Mouse (Mus musculus) adrenal gland, postnatal 14 days (tissue): Measurements from ENCODE around the gene Tsnaxip1. TPM values are rescaled to one million over a fixed set of nuclear protein-coding genes. Genes with fewer than 3 reads are reported as not detected.
A peak's percentile ranks its signal among the peaks of the same experiment; 100 is the strongest.

Experiments
- DNase-seq: peaks from one replicate; pipeline ENCODE4 v3.0.0; 2021; ENCODE audit warnings: mixed read lengths
- long read RNA-seq, 2 experiments: library from polyadenylated mRNA; stranded (forward); transcript quantifications; one replicate each; pipeline ENCODE4 v2.0.0; 2021
- total RNA-seq: library from RNA; stranded (reverse); gene quantifications from 2 replicates; pipeline ENCODE4 v1.2.3, GENCODE M21; 2021

Tsnaxip1 gene
- total RNA-seq = not detected in 2 replicates
- long read RNA-seq, experiment 1 = 0 reads
- long read RNA-seq, experiment 2 = 0 reads

DNA sequence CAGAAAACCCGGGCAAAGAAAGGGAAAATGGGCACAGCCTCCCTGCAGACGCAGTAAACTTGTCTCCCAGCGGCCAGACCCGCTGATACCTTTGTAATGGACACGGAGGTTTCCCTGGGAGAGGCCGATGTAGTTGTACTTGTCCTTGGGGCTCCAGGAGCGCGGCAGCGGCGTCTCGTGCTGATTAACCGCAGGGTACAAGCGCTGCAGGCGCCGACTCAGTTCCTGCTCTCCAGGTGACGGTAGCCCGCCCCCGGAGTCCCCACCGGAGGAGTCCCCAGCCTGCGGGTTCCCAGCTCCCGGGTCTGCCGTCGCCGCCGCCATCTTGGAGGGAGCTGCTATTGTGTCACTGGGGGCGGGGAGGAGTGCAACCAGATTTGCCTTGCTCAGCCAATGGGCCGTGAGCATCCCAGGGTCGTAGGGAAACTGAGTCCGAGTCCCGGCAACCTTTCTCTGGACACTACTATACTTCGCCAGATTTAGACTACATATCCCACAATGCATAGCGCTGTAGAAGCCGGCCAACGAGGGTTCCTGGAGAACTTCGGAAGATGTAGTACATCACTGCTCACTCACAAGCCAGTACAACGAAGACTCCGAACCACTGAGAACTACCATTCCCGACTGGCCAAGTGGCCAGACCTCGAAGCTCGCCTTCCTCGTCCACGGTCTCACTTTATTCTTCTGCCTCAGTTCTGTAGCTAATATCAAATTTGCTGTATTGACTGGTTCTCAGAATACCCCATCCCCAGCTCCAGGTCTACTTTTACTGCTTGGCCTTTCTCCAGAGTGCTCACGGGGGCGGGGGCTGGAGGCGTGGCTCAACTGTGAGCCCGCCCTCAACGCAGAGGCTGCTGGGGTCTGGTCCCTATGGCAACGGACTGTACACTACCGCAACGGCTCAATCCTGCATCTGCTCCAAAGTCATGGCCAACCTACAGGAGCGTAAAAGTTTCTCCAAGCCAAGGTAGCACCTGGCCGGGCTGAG is at the start of gene Tsnaxip1, which contains the start of gene Ranbp10:
Tsnaxip1 (plus strand) TSS at position 871 of the 988 bp plus-strand sequence.
Ranbp10 (minus strand) TSS at position 490 of the 988 bp plus-strand sequence.
- DNase-seq = peak; percentile 97

DNA sequence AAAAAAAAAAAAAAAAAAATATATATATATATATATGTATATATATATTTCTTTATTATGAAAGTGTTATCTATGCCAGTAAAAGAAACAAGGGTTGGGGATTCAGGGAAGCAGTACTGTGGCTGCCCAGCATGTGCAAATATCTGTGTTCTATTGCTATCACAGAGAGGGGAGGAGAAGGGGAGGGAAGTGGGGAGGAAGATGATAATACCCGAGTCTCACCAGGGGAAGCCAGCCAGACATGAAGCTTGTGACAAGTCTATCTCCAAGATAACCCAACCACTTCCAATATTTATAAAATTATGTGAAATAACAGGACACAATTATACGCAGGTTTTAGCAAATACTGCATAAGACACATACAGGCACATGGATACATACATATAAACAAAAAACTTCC is 49.7 kb upstream of the Tsnaxip1 start:
- no peak for DNase-seq

DNA sequence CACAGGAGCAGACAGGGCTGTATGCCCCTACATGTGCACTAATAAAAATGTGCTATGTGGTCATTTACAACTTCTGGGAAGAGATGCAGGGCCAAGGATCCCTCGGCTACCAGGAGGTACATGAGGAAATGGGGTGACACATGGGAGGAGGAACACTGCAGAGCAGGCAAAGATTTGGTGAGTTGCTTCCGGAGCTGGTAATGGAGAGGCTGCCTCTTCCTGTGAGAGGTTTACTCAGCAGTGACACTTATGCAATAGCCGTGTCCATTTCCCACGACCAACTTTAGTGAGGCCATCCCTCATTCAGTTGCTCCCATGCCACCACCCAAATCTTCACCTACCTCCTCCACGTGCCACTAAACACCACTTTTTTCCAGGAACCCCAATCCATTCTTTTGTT is 47.2 kb upstream of the Tsnaxip1 start:
- DNase-seq = no peak

DNA sequence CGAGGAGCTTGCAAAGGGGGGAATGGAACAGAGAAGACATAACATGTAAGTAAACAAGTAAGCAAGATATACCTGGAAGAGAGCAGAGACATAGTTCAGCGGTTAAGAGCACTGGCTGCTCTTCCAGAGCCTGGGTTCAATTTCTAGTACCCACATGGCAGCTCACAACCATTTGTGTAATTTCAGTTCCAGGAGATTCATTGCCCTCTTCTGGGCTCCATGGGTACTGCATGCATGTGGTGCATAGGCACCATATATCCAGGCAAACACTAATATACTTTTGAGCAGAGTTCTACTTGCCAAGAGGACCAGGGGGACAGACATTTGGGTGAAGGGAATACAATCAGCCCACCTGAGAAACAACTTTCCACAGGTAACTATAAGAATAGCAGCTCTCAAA is 39.3 kb upstream of the Tsnaxip1 start:
- DNase-seq = peak; percentile 69

DNA sequence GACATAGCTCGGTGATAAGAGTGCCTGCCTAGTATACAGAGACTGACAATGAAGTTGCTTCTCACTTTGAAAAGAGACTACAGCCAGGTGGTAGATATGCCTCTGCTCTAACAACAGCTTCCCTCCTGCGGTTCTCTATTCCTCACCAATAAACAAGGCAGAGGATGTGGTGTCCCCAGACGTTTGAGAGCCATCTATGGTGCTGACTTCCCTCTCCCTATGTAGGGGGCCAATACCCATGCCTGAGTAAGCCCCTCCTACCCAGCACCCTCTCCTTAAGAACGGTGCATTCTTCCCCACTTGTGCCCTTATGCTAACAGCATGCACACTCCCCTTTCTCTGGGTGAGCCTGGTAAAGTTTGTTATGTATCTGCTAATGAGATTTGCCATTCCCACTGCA is 38.6 kb upstream of the Tsnaxip1 start:
- no peak for DNase-seq

DNA sequence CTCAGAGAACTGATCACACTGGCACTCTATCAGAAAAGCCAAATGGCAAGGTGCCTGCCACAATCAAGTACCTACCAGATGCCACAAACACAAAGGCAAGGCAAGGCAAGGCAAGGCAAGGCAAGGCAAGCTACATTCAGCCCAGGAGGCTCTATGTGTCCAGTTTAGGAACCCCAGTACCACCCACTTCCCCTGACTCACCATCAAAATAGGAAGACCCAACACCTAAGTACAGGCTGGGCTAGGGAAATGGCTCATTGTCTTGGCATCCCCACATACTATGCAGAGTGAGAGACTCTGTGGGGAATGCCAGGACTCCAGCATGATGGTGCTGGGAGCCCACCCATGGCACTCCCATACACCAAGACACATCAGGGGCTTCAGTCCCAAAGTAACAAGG is 37.9 kb upstream of the Tsnaxip1 start:
- no peak for DNase-seq

DNA sequence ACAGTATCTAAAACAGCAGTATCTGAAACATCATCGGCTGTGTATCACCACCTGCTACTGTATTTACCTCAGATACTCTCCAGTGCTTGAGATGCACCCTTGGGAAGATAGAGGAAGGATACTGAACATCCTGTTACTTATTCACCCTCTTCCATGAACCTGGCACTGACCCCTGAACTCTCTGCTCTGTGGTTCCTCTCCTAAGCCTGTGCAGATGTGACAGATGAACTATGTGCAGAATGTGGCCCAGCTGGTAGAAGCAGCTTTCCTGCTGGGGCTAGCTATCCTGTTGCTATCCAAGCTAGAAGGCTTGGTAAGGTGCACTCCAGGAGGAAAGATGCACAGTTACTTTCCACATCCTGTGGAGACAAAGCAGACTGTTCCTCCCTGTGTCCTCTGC is 34.2 kb upstream of the Tsnaxip1 start:
- no peak for DNase-seq

DNA sequence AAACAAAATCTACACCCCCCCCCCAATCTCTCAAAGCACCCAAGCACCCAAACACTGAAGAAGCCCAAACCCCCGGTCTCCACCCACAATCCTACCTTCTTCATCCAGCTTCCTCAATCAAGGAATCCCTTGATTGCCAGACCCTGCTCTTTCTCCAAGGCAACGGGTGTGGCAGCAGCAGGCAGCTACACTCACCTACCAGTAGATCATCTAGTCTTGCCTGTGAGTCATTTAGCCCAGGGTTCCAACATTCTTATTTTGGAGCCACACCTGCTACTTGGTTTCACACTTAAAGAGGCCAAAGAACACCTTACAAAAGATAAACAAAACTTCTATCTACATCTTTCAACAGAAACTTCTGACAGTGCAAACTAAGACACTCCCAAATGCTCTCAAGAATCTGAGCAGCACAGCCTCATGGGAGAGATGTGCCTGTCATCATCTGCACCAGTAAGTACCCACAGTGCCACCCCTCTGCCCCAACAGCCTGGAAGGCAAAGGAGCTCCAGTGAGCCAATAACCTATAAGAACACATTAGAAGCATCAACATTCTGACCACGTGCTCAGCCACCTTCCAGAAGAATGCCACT is 33.4 kb upstream of the Tsnaxip1 start:
- no peak for DNase-seq

DNA sequence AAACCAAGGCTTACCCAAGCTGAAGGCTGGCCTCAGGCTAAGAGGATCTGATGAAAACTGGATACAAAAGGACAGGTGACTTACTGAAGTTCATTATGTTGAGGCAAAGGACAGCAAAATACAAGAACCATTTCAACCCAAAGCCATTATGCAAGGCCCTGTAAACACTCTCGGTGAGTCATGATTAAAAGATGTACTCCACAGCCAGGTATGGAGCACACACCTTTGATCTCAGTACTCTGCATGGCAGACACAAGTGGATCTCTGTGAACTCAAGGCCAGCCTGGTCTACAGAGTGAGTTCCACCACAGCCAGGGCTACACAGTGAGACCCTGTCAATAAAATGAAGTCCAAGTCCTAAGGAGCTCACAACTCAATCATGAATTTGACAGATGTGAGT is 31.7 kb upstream of the Tsnaxip1 start:
- no peak for DNase-seq

DNA sequence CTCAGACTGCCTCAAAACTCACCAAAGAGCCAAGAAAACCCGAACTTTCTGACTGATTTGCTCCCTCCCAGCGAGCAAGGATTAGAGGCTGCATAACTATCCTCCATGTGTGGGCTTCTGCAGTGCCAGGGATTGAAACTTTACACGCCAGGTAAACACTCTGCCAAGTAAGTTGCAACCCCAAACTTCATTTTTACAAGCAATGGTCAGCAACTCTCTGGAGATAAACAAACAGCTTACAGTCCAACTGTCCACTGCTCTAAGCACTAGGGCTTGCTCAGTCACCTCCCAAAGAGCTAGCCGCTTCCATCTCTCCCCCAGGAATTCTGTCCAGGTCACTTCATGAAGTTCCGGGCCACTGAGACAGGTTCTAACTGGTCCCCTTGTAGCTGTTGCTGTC is 29.1 kb upstream of the Tsnaxip1 start:
- DNase-seq = no peak

DNA sequence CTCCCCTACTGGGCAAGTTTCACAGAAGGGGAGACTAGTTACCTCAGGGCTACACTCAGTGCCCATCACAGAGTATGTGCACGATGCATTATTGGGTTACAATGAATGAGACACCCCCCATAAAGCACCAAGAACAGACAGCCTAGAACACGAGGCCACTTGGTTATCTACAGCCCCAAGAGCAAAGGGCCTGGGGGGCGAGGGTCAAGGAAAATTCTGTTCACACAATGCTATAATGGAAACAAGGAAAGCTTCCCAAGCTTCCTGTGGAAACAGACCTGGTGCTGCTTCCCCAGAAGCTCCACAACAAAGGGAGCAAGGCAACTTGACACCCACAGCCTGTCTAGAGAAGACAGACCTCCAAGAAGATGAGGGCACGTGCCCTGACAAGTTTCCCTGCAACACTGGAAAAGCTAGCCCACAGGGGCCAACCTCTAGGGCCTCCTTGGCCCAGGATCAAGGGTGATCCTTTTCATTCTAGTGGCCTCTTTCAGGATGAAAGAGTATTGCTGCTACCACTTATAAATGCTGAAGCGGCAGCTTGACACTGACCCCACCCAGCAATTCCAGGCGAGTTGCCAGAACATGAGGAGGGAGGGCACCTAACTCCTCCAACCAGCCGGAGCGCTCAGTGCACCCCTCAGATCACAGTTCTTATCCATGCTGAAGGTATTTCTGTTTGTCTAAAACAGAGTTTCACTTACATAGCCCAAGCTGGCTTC is 28.3 kb upstream of the Tsnaxip1 start:
- DNase-seq = peak; percentile 90

DNA sequence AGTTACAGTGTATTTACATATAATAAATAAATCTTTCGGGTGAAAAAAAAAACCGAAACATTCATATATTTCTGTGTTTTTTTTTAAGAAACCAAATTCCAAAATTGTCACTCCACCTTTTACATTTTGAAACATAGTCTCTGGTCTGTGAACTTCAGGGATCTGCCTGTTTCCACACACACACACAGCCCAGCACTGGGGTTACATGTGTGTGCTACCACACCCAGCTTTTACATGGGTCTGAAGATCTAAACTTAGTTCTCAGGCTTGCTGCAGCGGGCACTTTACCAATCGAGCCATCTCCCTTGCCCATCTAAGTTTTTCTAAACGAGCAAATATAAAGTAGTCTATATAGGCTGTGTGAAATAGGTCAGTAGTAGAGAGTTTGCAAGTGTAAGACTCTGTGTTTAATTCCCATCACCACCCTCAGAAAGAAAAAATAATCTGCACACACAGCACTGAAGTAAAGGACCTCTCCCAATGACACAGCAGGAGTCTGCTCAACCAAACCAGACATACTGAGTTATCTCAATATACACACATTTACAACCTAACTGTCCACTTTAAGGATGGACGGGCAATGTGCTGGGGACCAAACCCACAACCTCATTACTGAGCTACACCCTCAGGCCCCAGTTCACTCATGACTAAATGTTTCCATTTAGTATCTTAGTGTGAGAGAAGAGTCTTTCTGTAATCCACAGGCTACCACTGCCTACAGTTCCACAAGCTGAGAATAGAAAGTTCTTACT is 26.2 kb upstream of the Tsnaxip1 start:
- DNase-seq = no peak

DNA sequence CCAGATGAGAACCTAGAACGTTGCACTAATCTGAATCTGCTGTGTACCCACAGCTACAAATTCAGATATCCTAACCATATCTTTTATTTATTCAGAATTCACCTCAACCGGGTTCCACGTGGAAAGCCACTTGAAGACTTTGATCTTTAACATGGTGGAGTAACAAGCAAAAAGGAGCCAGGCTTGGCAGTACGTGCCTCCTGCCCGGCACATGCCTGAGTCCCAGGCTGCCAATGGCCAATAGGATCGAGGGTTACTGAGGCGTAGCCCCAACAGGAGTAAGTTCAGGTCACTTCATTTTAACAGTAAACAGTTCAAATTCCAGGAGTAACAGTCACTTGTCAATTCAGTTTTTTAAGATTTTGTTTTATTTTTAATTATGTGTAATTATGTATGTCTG is 22.7 kb upstream of the Tsnaxip1 start:
- no peak for DNase-seq

DNA sequence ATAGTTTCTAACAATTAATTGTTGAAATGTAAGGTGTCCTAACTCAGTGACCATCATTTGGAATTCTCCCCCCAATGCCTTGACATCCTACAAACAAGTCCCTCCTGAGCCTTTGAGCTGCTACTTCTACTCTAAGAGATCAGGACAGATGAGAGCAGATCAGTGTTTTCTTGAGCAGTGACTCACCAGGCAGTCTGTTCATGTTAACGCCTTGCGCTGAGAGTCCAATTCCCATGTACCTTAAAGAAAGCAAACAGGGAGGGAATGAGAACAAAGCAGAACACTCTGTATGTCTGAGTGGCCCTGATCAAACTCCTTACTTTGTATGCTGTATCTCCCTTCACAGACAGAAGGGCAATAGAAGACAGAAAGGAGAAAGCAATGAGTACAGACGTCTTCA is 22.2 kb upstream of the Tsnaxip1 start:
- no peak for DNase-seq

DNA sequence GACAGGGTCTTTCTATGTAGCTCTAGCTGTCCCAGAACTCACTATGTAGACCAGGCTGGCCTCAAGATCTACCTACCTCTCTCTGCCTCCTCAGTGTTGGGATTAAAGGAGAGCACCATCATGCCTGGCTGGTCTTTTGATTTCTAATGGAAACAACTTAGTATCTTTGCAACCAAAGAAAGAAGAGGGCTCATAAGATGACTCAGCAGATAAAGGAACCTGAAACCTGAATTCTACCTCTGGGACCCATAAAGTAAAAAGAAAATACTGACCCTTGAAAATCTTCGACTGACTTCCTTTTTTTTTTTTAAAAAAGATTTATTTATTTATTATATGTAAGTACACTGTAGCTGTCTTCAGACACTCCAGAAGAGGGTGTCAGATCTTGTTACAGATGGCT is 21.6 kb upstream of the Tsnaxip1 start:
- no peak for DNase-seq

DNA sequence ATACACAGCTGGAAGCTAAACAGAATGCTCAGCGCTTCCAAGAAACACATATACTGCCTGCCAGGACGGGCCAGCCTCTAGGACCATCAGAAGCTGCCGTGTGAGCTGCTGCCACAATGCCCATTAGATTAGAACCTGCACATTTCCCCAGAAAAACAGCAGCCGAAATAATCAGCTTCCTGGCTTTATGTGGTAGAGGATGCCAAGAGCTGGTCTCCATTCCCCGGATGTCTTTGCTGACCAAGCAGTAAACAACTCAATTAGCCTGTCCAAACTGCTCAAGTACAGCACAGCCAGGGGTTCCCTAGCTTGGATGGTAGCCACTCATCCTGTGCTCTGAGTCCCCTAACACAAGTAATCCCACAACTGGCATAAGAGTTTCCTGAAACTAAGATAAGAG is 19.8 kb upstream of the Tsnaxip1 start:
- DNase-seq = no peak

DNA sequence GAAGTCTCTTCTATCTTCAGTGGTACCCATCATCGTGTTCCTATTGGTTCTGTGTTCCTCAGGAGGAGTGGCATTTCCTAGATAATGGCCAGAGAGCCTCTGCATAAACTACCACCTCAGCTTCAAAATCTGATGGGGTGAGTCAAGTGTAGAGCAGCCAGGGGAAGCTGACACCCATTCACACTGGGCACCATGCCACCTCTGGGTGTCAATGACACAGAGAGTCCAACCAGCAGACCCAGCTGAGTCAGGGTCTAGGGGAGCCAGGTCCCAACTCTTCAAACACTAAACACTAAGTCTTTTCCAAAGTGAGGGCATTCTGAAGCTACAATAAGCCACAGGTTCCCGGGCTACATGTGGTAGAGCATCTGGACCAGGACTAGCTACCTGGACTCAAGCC is 19.1 kb upstream of the Tsnaxip1 start:
- peak; percentile 65 for DNase-seq

DNA sequence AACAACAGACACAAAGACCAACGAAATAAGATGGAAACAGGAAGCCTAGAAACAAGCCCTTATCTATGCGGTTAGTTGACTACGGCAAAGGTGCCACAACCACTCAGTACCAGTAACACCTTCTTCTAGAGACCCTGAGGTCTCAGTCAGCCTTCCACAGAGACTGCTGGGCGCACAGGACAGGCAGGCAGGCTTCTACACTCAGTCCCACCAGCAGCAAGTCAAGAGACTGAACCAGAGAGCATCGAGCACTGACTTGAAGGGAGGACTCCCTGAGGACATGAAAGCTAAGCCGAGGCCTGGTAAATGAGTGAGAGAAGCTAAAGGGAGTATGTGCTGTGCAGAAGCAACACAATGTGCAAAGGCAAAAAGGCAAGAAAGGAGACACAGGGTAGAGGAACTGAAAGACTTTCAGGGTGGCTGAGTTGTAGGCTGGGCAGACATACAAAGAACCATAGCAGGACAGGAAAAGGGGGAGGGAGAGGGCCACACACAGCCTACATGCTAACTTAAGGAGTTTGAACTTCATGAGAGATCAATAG is 17.2 kb upstream of the Tsnaxip1 start:
- no peak for DNase-seq

DNA sequence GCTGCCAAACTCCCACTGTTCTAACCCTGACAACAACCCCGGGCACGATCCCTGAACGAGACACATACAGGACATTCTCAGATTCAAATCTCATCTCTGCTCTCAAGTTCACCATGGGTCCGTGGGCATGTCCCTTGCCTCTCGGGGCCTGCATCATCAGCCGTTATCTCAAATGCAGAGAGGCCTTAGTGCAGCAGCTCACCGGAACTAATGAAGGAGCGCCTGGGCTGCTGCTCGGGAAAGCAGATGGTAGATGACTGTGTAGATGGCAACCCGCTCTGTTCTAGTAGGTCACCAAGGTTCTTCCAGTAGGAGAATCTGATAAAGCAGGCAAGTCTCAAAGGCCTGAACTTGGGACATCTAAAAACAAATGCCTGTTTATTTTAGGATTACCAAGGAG is 16.5 kb upstream of the Tsnaxip1 start:
- no peak for DNase-seq

DNA sequence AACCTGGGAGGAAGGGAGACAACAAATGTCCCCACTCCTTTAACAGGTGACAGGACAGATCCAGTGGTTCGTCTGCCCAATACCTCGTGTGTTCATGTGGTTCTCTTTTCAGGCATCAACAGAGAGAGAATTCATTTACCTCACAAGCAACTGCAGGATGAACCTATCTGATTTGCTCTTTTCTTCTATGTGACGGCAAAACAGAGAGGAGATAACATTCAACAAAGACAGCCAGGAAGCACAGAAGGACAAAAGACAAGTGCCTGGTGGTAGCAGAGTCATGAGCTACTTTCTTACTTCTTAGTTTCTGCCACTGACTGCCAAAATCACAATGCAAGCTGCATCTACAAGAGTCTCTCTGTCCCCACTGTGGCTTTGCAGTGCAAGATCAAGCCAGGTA is 16.0 kb upstream of the Tsnaxip1 start:
- DNase-seq = no peak

DNA sequence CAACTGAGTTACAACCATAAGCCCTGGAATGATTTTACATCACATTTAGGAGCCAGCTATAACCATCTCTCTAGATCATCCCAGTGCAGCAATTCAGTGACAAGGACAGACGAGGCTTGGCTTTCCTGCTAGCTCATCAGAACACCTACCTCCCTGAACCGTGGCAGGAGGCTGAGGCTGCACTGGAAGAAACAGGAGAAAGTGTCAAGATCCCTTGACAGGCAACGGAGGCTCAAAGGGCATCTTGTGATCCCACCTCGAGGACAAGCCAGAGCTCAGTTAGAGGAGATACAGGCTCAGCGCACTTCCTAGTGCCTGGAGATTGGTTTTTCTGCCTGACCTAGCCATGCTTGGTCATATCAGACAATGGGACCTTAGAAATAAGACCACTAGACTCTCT is 15.0 kb upstream of the Tsnaxip1 start:
- no peak for DNase-seq

DNA sequence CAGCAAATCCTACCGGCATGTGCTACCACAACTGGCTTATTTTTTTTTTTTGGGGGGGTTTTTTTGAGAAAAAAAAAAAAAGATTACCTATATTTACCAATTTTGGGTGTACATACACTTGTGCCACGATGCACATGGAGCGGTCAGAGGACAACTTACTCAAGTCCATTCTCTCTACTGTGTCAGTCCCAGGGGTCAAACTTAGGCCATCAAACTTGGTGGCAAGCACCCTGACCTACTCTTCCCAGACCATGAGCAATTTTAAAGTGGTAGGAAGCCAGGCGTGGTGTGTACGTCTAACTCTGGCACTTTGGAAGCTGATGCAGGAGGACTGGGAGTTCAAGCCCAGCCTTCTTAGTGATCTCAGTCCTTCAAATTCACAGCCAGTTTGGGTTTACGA is 14.3 kb upstream of the Tsnaxip1 start:
- no peak for DNase-seq
